Mouse (Mus musculus) ovary, adult 18-20 months (tissue): ENCODE results near the gene Stx16.

Source experiments
- DNase-seq: peaks from one replicate; pipeline ENCODE4 v3.0.0; 2022; ENCODE audit warnings: low spot score, mixed read lengths

Stx16 gene

DNA sequence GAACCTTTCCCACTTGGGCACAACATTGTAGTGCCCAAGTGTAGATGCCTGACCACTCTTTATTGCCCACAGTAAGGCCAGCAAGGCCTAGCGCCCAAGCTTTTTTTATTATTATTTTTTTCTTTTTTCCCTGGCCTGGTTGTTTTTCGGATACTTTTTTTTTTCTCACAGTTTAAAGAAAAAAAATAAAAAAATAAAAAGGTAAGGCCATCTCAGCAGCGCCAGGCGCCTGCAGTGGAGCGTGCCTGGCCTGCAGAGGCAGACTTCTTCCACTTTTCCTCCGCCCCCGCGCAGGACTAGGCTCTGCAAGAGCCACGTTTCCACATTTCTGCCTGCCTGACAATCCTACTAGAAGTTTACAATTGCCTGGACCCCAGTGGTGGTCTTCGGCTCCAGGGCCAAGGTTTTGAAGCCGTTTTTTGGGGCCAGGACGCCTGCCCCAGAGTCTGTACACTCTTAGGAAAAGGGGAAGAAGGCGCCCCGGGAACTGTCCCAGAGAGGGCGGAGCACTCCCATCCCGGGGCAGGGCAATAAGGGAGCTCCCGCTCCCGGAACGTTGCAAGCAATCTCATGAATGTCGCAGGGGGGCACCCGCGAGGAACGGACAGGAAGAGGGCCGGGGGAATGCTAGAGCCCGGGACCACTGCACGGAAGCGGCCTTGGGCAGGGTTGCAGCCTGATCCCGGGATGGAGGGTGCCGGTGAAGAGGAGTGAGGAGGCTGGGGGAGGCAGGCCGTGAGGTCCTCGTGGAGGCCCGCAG lies at the start of gene Stx16:
Gene Stx16, plus strand, starts transcription at position 636 of the 760 bp plus-strand sequence.
- peak; percentile 89 for DNase-seq

DNA sequence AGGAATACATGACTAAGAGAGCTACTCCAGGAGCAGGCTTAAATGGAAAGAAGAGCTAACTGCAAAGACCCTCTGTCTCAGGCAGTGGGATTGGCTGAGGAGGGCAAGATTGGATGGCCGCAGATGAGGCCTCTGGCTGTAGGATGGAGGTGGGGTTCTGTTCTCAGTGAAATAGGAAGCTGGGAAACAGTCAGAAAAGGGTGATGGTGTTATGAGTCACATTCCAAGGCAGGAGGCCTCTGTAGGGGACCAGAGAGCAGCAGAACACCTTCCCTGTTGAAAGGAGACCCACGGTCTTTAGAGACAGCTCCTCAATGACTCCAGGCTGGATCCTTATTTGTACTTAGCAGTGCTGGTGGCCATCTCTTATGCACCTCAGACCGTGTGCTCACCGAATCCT lies 49.7 kb upstream of the Stx16 start:
- no peak for DNase-seq

GRCm38 (mm10) chr2:174033257-174033800 lies 42.8 kb upstream of the Stx16 start:
- no peak for DNase-seq

GRCm38 (mm10) chr2:174047656-174048055 lies 28.5 kb upstream of the Stx16 start:
- no peak for DNase-seq

- no peak for DNase-seq
Observed at GRCm38 (mm10) chr2:174049481-174050338, 26.4 kb upstream of the Stx16 start.

DNA sequence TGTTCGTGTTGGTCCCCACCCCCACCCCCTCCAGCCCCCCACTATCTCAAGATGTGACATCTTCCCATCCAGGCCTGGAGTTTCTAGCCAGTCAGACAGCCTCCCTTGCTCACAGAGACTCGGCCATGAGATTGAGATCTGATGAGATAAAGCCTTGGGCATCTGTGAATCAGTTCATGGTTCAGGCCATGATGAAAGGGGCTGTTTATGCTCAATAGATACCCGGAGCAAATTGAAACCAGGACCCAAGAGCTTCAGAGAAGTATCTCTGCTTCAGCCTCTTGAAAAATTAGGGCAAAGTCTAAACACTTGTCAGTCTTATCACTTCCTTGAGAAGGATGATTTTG lies 25.8 kb upstream of the Stx16 start:
- no peak for DNase-seq

DNA sequence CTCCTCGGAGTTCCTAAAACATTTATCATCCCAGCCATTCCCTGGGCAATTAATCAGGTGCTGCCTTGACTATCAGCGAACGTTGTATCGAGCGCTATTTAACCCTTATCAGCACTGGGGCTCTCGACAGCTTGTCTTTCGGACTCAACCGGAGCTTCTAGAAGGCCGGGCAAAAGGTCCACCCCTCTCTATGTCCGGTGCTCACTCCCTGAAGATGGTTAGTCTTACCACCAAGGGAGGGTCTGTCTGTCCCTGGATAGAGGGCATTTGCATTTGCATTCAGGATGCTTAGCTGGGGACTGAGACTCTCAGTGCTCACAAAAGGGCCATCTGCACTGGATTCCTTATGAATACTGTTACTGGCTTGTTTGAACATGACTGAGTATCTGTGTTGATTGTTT lies 25.0 kb upstream of the Stx16 start:
- DNase-seq = no peak

- no peak for DNase-seq
Observed at GRCm38 (mm10) chr2:174054496-174054895, 21.6 kb upstream of the Stx16 start.

DNA sequence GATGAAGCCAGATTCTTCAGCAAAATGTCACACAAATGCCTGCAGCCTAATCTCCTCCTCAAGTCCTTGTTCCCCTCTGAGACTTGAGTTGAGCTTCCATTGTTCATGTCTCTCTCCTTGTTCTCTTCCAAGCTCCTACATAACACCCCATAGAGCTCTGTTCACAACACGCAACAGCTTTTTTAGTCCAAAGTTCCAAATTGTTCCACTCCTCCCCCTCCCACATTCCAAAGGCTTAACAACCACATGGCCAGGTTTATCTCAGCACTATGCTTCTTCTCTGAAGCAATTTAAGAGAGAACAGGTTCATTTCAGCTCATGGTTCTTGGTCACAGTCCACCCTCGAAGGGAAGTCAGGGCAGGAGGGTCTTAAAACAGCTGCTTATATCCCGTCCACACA lies 18.4 kb upstream of the Stx16 start:
- DNase-seq = no peak

DNA sequence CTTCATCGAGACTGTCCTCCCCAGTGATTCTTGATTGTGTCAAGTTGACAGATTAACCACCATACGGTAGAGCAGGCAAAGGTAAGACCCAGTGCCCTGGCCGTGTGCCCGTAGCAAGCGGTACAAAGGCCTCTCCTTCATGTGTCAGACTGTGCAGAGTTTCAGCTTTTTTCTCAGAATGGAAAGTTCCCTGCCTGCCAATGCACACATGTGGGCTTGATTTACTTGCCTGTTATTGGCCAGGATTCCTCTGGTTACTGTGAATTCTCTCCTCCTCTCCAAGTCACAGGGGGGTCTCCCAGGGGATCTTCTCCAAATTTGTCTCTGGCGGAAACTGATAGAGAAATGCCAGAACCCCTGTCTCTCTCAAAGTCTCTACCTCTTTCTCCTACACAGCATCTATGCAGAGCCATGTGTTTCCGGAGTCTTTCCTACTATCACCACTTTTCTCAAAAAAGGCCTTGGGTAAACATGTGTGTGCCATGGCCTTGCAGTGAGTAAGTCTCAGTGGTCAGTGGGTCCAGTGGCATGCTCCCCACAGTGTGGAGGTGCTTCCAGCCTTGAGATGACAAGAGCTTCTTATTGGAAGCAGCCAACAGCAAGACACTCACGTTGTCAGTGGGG lies 17.7 kb upstream of the Stx16 start:
- no peak for DNase-seq

GRCm38 (mm10) chr2:174059591-174060385 lies 16.3 kb upstream of the Stx16 start:
- DNase-seq = no peak

GRCm38 (mm10) chr2:174061219-174061618 lies 14.9 kb upstream of the Stx16 start:
- no peak for DNase-seq

GRCm38 (mm10) chr2:174063074-174063473 lies 13.0 kb upstream of the Stx16 start:
- no peak for DNase-seq

- no peak for DNase-seq
Observed at GRCm38 (mm10) chr2:174063527-174064211, 12.4 kb upstream of the Stx16 start.

GRCm38 (mm10) chr2:174067793-174068419 lies 8.2 kb upstream of the Stx16 start:
- no peak for DNase-seq

GRCm38 (mm10) chr2:174069532-174070049 lies 6.5 kb upstream of the Stx16 start:
- no peak for DNase-seq

DNA sequence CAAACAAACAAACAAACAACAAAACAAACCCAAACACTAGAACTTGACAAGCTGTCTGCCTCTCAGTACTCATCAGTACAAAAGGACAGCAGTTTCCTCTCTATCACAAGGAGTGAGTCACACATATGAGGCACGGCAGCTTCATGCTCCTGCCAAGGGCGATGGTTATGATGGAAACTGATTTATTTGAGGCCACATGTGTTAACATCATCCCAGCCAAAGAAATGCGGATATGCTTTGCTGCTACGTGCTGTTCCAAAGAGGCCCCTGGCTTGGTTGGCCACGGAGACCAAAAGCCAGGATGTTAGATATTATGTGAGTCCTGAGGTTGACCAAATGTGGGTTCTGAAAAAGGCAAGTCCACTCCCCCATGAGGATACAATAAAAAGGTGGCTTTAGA lies 4.7 kb upstream of the Stx16 start:
- no peak for DNase-seq

- no peak for DNase-seq
Observed at GRCm38 (mm10) chr2:174073156-174073790, 2.8 kb upstream of the Stx16 start.

- DNase-seq = no peak
Observed at GRCm38 (mm10) chr2:174074621-174075020, 1.5 kb upstream of the Stx16 start.

GRCm38 (mm10) chr2:174075072-174075570 lies 987 bp upstream of the Stx16 start:
- no peak for DNase-seq
